Mouse (Mus musculus) erythroblast, embryonic 14.5 days (primary cell): Measurements from ENCODE around the gene Mmp28. TPM values are rescaled to one million over a fixed set of nuclear protein-coding genes. Genes with fewer than 3 reads are reported as not detected.

Experiments used
- H3K27me3 ChIP-seq: 2 replicates; pipeline ENCODE4 v1.6.1; 2012; ENCODE audit warnings: inconsistent platforms; ENCODE audit not compliant: control insufficient read depth
- H3K36me3 ChIP-seq: 2 replicates; pipeline ENCODE4 v1.6.1; 2012; ENCODE audit warnings: mild to moderate bottlenecking, inconsistent platforms; ENCODE audit not compliant: control insufficient read depth
- H3K4me1 ChIP-seq: 2 replicates; pipeline ENCODE4 v1.6.1; 2012; ENCODE audit warnings: inconsistent platforms; ENCODE audit not compliant: control insufficient read depth
- H3K4me3 ChIP-seq: replicated peaks from 2 replicates; pipeline ENCODE3; 2012; ENCODE audit warnings: moderate library complexity, mild to moderate bottlenecking, inconsistent platforms
- H3K9me3 ChIP-seq: 2 replicates; pipeline ENCODE4 v1.6.1; 2012; ENCODE audit warnings: low read length, inconsistent platforms, mixed read lengths; ENCODE audit not compliant: control insufficient read depth
- GATA1 ChIP-seq: IDR thresholded peaks from 2 replicates; pipeline ENCODE4 v1.6.1; 2012; ENCODE audit warnings: low read length, inconsistent platforms, mixed read lengths
- TAL1 ChIP-seq: IDR thresholded peaks from 3 replicates; pipeline ENCODE4 v1.6.1; 2012; ENCODE audit warnings: low read length, inconsistent platforms, mixed read lengths
- polyA plus RNA-seq: library from polyadenylated mRNA; stranded (reverse); fragments of >175 nt; gene quantifications from 2 replicates; pipeline ENCODE4 v1.2.3, GENCODE M21; 2012

Gene Mmp28
- not detected in 2 replicates for polyA plus RNA-seq

DNA sequence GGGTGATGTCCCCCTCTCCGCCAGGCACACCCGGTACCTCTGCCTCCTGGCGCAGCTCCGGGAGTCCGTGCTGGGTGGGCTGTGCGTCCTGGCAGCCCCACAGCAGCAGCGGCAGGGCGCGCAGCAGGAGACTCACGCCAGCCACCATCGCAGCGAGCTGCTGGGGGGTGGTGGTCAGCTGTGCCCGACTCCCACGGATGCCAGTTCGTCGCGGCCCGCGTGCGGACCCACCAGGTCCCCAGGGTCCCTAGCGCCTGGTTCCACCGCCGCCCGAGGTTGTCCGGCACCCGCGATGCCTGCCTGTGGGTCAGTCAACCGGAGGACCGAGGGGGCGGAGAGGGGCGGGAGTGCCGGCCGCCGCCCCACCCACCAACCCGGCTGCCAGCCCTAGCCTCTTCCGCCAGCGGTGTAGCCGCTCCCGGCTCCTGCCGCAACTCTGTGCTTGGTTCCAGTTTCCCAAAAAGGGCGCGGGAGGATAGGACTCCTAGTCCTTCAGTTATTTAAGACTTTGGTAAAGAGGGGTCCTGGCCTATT is at the start of gene Mmp28:
Gene Mmp28 (minus strand): TSS at position 361 of the 534 bp plus-strand sequence.
- peaks cover 82% of the 10 kb centered on the region for H3K27me3 ChIP-seq
- TF ChIP-seq GATA1 (no peak), TAL1 (no peak)
- no peaks in the 10 kb centered on the region; the same call in 1 of the 2 replicates for H3K9me3 ChIP-seq
- H3K36me3 ChIP-seq: no peaks in the 10 kb centered on the region
- peak within 1 kb of the TSS; percentile 49 for H3K4me3 ChIP-seq
- peaks cover 4% of the 10 kb centered on the region for H3K4me1 ChIP-seq

- Histone ChIP-seq H3K36me3 (peaks cover 41% of the 10 kb centered on the region), H3K27me3 (no peaks in the 10 kb centered on the region), H3K4me1 (no peaks in the 10 kb centered on the region), H3K4me3 (no peak overlapping the region), H3K9me3 (no peaks in the 10 kb centered on the region)
- no peak for TF ChIP-seq GATA1
- TF ChIP-seq TAL1: no peak
Measured at GRCm38 (mm10) chr11:83509521-83509920, 46.6 kb upstream of the Mmp28 start.

GRCm38 (mm10) chr11:83504308-83504707 is 41.4 kb upstream of the Mmp28 start:
- Histone ChIP-seq H3K4me3 (no peak overlapping the region), H3K4me1 (no peaks in the 10 kb centered on the region), H3K9me3 (no peaks in the 10 kb centered on the region), H3K36me3 (peaks cover 90% of the 10 kb centered on the region), H3K27me3 (no peaks in the 10 kb centered on the region)
- TF ChIP-seq GATA1: no peak

- Histone ChIP-seq H3K27me3 (no peaks in the 10 kb centered on the region), H3K36me3 (peaks cover 76% of the 10 kb centered on the region), H3K4me3 (no peak overlapping the region), H3K9me3 (no peaks in the 10 kb centered on the region), H3K4me1 (no peaks in the 10 kb centered on the region)
- TF ChIP-seq GATA1 (no peak), TAL1 (no peak)
Measured at GRCm38 (mm10) chr11:83495571-83495970, 32.7 kb upstream of the Mmp28 start.

DNA sequence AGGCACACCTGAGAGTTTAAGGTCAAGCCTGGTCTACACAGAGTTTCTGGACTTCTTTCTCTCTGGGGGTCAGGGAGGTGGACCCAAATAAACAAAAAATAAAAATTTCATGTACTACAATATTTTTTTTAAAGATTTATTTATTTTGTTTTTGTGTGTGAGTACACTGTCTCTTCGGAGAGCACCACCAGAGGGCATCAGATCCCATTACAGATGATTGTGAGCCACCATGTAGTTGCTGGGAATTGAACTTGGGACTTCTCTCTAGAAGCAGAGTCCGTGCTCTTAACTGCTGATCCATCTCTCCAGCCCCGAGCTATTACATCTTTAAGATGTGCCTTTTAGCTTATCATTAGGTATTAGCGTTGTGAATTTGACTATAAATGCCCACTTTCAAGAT is 28.6 kb upstream of the Mmp28 start:
- no peak overlapping the region for H3K4me3 ChIP-seq
- H3K27me3 ChIP-seq: no peaks in the 10 kb centered on the region
- no peak for TF ChIP-seq TAL1
- no peak for TF ChIP-seq GATA1
- H3K4me1 ChIP-seq: no peaks in the 10 kb centered on the region
- peaks cover 77% of the 10 kb centered on the region for H3K36me3 ChIP-seq
- H3K9me3 ChIP-seq: no peaks in the 10 kb centered on the region

DNA sequence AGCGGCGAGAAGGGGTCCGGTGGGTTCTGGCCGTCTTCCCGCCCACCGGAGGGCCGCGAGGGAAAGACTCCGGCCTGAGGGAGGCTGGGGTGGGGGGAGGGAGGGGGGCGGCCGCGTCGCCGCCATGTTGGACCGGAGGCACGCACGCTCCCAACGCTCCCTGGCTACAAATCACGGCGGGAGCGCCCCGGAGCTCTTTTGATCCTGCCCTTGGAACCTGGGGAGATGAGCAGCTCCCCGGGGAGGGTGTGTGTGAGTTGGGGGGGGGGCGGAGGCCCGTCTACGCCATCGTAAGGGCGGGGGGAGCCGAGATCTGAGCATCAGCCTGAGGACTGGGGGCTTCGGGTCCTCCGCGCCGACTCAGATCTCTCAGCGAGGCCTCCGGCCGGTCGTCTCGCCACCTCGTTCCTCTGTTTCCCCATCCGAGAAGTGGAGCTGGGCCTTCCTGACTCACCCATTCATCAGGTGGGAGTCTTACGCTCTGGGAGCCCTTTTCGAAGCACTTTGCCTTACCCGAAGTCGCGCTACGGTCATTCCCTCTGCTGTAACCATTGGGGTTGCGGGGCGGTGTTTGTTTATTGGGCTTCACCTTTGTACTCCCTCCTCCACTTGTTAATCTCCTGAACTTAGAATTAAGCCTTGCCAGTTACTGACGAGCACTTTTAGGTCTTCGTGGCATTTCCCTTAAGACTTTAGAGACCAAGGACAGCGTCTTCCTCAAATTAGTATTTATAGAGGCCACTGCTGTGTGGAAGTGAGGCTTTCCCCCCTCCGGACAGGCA is 10.6 kb upstream of the Mmp28 start:
- Histone ChIP-seq H3K4me1 (peaks cover 24% of the 10 kb centered on the region), H3K36me3 (peaks cover 31% of the 10 kb centered on the region), H3K9me3 (no peaks in the 10 kb centered on the region), H3K4me3 (peak overlapping the region; percentile 98), H3K27me3 (peaks cover 10% of the 10 kb centered on the region)
- TF ChIP-seq TAL1: no peak
- no peak for TF ChIP-seq GATA1

GRCm38 (mm10) chr11:83472324-83473234 is 9.7 kb upstream of the Mmp28 start, which contains the start of gene Taf15:
Gene Taf15, plus strand, starts transcription at chr11:83473086.
- no peak for TF ChIP-seq TAL1
- no peak for TF ChIP-seq GATA1
- Histone ChIP-seq H3K36me3 (peaks cover 25% of the 10 kb centered on the region), H3K4me3 (peak within 1 kb of the TSS; percentile 98), H3K4me1 (peaks cover 24% of the 10 kb centered on the region), H3K27me3 (peaks cover 14% of the 10 kb centered on the region), H3K9me3 (no peaks in the 10 kb centered on the region)

- TF ChIP-seq GATA1 (no peak), TAL1 (no peak)
- peaks cover 22% of the 10 kb centered on the region for H3K27me3 ChIP-seq
- H3K4me3 ChIP-seq: peak overlapping the region; percentile 98
- no peaks in the 10 kb centered on the region for H3K9me3 ChIP-seq
- peaks cover 17% of the 10 kb centered on the region for H3K36me3 ChIP-seq
- H3K4me1 ChIP-seq: peaks cover 24% of the 10 kb centered on the region
Measured at GRCm38 (mm10) chr11:83471766-83472165, 8.9 kb upstream of the Mmp28 start.

GRCm38 (mm10) chr11:83468765-83469164 is 5.9 kb upstream of the Mmp28 start:
- H3K4me3 ChIP-seq: no peak overlapping the region
- TF ChIP-seq GATA1 (no peak), TAL1 (no peak)
- H3K36me3 ChIP-seq: no peaks in the 10 kb centered on the region
- no peaks in the 10 kb centered on the region for H3K9me3 ChIP-seq
- H3K27me3 ChIP-seq: peaks cover 52% of the 10 kb centered on the region
- peaks cover 12% of the 10 kb centered on the region for H3K4me1 ChIP-seq
